Mouse (Mus musculus): ENCODE data around the gene Arid1b.

DNA sequence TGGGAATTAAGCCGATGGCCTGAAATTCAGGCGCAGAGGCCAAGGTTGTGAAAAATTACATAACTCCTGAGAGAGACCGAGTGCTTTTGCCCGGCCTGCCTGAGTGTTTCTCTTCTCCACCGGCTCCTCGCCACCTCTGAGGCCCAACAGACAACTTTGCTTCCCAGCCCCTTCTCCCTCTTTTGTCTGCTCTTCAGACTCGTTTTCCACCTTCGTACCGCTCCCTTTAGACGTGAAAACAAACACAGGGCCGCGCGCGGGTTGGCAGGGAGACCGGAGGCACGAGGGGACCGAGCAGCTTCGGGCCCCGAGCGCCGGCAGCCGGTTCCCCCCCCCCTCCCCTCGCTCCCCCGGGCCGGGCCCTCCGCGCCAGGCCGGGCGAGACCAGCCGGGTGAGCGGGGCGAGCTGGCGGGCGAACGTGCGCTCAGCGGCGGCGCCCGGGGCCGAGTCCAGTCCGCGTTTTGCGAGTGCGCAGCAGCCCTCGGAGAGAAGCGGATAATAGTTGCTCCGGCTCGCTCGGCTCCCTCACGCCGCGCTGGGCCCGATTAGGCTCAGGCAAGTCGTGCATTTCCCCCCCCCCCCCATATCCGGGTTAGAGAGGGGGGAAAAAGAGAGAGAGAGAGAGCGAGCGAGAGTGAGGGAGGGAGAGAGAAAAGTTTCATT is at the start of gene Arid1b:
- TF ChIP-seq CTCF (IDR thresholded peaks at IDR 0.05; ENCODE audit: extremely low read depth, insufficient read length, insufficient replicate concordance, low read depth, low read length) (no peak), POLR2A (IDR thresholded peaks at IDR 0.05; ENCODE audit: low read depth, low read length) (peak; percentile 60)

All from small intestine, adult 2 months (tissue).